In genomic region chrX:12365582-12366323, GRCm38 (mm10) we compare ENCODE assay signal across 12 mouse cellular contexts.
DNase-seq lines count a peak whose midpoint lies in the region; ATAC-seq and TF ChIP-seq lines count a peak whose summit lies in the region.
"Had no signal": no experiment of that assay in that cellular context is flagged by ENCODE, and none has a peak within 500 bp of the region (broad histone marks: within the 10 kb centered on the region; RNA-seq: fewer than 3 reads in every experiment).

No protein-coding gene starts in this region.

- no peak overlapping the region for H3K4me3 ChIP-seq in embryonic facial prominence, embryonic 13.5 days
- H3K4me3 ChIP-seq in embryonic facial prominence, embryonic 10.5 days, result no peak overlapping the region
- H3K4me3 ChIP-seq in lung, embryonic 14.5 days (ENCODE audit: low read depth, low read length), result no peak overlapping the region
- no peak overlapping the region for H3K4me3 ChIP-seq in midbrain, embryonic 11.5 days (ENCODE audit: low read depth, low read length)
- no peak overlapping the region for H3K4me3 ChIP-seq in hindbrain, embryonic 10.5 days
- H3K4me3 ChIP-seq: erythroblast, embryonic 14.5 days; left cerebral cortex, adult 2 months had no signal

- no peak for TF ChIP-seq CTCF in lung, embryonic 14.5 days (IDR thresholded peaks at IDR 0.05; ENCODE audit: low read depth)

- no peaks in the 10 kb centered on the region for H3K9me3 ChIP-seq in embryonic facial prominence, embryonic 13.5 days
- no peaks in the 10 kb centered on the region for H3K9me3 ChIP-seq in embryonic facial prominence, embryonic 10.5 days
- no peaks in the 10 kb centered on the region for H3K9me3 ChIP-seq in lung, embryonic 14.5 days (ENCODE audit: low read depth, low read length)
- no peaks in the 10 kb centered on the region for H3K9me3 ChIP-seq in midbrain, embryonic 11.5 days (ENCODE audit: control insufficient read depth, low read length)
- no peaks in the 10 kb centered on the region for H3K9me3 ChIP-seq in hindbrain, embryonic 10.5 days

- ATAC-seq in embryonic facial prominence, embryonic 13.5 days (ENCODE audit: insufficient number of reproducible peaks, insufficient read depth, low FRiP score, low TSS enrichment, low read depth), result no peak
- ATAC-seq in lung, embryonic 14.5 days (ENCODE audit: insufficient read depth), result peak; percentile 87
- no peak for ATAC-seq in midbrain, embryonic 11.5 days (ENCODE audit: low FRiP score)
- ATAC-seq: activated CD4-positive, CD25-positive, alpha-beta regulatory T cell, adult 4 months; midbrain, embryonic 16.5 days had no signal

- H3K36me3 ChIP-seq in embryonic facial prominence, embryonic 13.5 days, result no peaks in the 10 kb centered on the region
- no peaks in the 10 kb centered on the region for H3K36me3 ChIP-seq in embryonic facial prominence, embryonic 10.5 days (replicated peaks)
- H3K36me3 ChIP-seq in lung, embryonic 14.5 days (ENCODE audit: insufficient read depth), result no peaks in the 10 kb centered on the region
- H3K36me3 ChIP-seq in midbrain, embryonic 11.5 days (ENCODE audit: control insufficient read depth, insufficient read depth, low read length), result no peaks in the 10 kb centered on the region
- H3K36me3 ChIP-seq in hindbrain, embryonic 10.5 days, result no peaks in the 10 kb centered on the region

- 62% methylated on average over 12 of the region's 12 CpGs for WGBS in embryonic facial prominence, embryonic 13.5 days
- WGBS in embryonic facial prominence, embryonic 10.5 days, result 78% methylated on average over 12 of the region's 12 CpGs
- WGBS in lung, embryonic 14.5 days, result 47% methylated on average over 12 of the region's 12 CpGs
- 82% methylated on average over 12 of the region's 12 CpGs for WGBS in midbrain, embryonic 11.5 days
- WGBS in hindbrain, embryonic 10.5 days, result 82% methylated on average over 12 of the region's 12 CpGs

- no peak overlapping the region for H3K9ac ChIP-seq in embryonic facial prominence, embryonic 13.5 days
- no peak overlapping the region for H3K9ac ChIP-seq in lung, embryonic 14.5 days
- H3K9ac ChIP-seq in midbrain, embryonic 11.5 days (ENCODE audit: low read length), result no peak overlapping the region

- peak overlapping the region; percentile 48; the same call in 1 of the 2 replicates for H3K27ac ChIP-seq in embryonic facial prominence, embryonic 13.5 days
- no peak overlapping the region for H3K27ac ChIP-seq in embryonic facial prominence, embryonic 10.5 days (replicated peaks)
- H3K27ac ChIP-seq in lung, embryonic 14.5 days (ENCODE audit: low read depth), result no peak overlapping the region
- no peak overlapping the region for H3K27ac ChIP-seq in midbrain, embryonic 11.5 days (ENCODE audit: low read depth, low read length)
- H3K27ac ChIP-seq in hindbrain, embryonic 10.5 days, result no peak overlapping the region
- H3K27ac ChIP-seq: left cerebral cortex, adult 2 months had no signal

- peaks cover 12% of the 10 kb centered on the region; the same call in 1 of the 2 replicates for H3K27me3 ChIP-seq in embryonic facial prominence, embryonic 13.5 days
- peaks cover 91% of the 10 kb centered on the region for H3K27me3 ChIP-seq in embryonic facial prominence, embryonic 10.5 days (replicated peaks; ENCODE audit: low read depth, poor library complexity, severe bottlenecking)
- H3K27me3 ChIP-seq in lung, embryonic 14.5 days (ENCODE audit: insufficient read depth, low read length), result no peaks in the 10 kb centered on the region
- peaks cover 6% of the 10 kb centered on the region for H3K27me3 ChIP-seq in midbrain, embryonic 11.5 days (ENCODE audit: control insufficient read depth, insufficient read depth, low read length)
- peaks cover 51% of the 10 kb centered on the region for H3K27me3 ChIP-seq in hindbrain, embryonic 10.5 days (ENCODE audit: insufficient read depth, poor library complexity, severe bottlenecking)

- H3K4me1 ChIP-seq in embryonic facial prominence, embryonic 13.5 days, result no peaks in the 10 kb centered on the region
- no peaks in the 10 kb centered on the region for H3K4me1 ChIP-seq in embryonic facial prominence, embryonic 10.5 days
- H3K4me1 ChIP-seq in lung, embryonic 14.5 days (ENCODE audit: insufficient read depth), result no peaks in the 10 kb centered on the region
- H3K4me1 ChIP-seq in midbrain, embryonic 11.5 days (ENCODE audit: control insufficient read depth, insufficient read depth, low read length), result no peaks in the 10 kb centered on the region
- H3K4me1 ChIP-seq in hindbrain, embryonic 10.5 days (replicated peaks), result no peaks in the 10 kb centered on the region

- DNase-seq in embryonic facial prominence, embryonic 10.5 days (ENCODE audit: low spot score), result no peak
- peak; percentile 60 for DNase-seq in Muller cell, postnatal 12 days (ENCODE audit: inconsistent ontology term)
- peak; percentile 16 for DNase-seq in heart, adult 8-10 months (ENCODE audit: low spot score)
- DNase-seq in lung, embryonic 14.5 days, result peak; percentile 47
- DNase-seq in embryo, embryonic 11 days, result no peak
- DNase-seq in midbrain, embryonic 11.5 days (ENCODE audit: low spot score, missing footprints), result no peak
- DNase-seq in hindbrain, embryonic 10.5 days (ENCODE audit: low spot score), result no peak

- H3K4me2 ChIP-seq in embryonic facial prominence, embryonic 13.5 days, result no peak overlapping the region
- H3K4me2 ChIP-seq in lung, embryonic 14.5 days, result no peak overlapping the region
- no peak overlapping the region for H3K4me2 ChIP-seq in midbrain, embryonic 11.5 days

Comparison
In these comparisons a context has a peak if more than half of its experiments do, and no peak if none do; other contexts are left out.
1. DNase-seq: peak in Muller cell, postnatal 12 days (single experiment), heart, adult 8-10 months (single experiment) and lung, embryonic 14.5 days (single experiment); none in embryonic facial prominence, embryonic 10.5 days (single experiment), embryo, embryonic 11 days (single experiment), midbrain, embryonic 11.5 days (single experiment) and hindbrain, embryonic 10.5 days (single experiment).